Mouse (Mus musculus) 3134 (cell line): ENCODE data around the gene Ctdnep1.
A peak's percentile ranks its signal among the peaks of the same experiment; 100 is the strongest.

Experiments
- DNase-seq: peaks from one replicate; pipeline ENCODE4 v3.0.0-alpha.2; 2011; ENCODE audit warnings: low spot score; ENCODE audit not compliant: insufficient read length; ENCODE audit errors: extremely low read depth

The Ctdnep1 gene

GRCm38 (mm10) chr11:69982225-69982624 is 1.3 kb downstream of the Ctdnep1 start, which contains the start of gene Elp5:
Gene Elp5, minus strand, starts transcription at chr11:69982517.
- no peak for DNase-seq

GRCm38 (mm10) chr11:69982877-69983276 is 1.9 kb downstream of the Ctdnep1 start:
- DNase-seq = no peak

GRCm38 (mm10) chr11:69983377-69983776 is 2.4 kb downstream of the Ctdnep1 start:
- DNase-seq = no peak

- DNase-seq = no peak
Measured at GRCm38 (mm10) chr11:69984431-69984830, 3.5 kb downstream of the Ctdnep1 start.

- no peak for DNase-seq
Measured at GRCm38 (mm10) chr11:69989949-69990348, 9.0 kb downstream of the Ctdnep1 start.

GRCm38 (mm10) chr11:69990850-69991691 is 10.1 kb downstream of the Ctdnep1 start, which contains the start of gene Gabarap:
Gene Gabarap, plus strand, starts transcription at chr11:69991143.
- peak; percentile 94 for DNase-seq

- DNase-seq = no peak
Measured at GRCm38 (mm10) chr11:69991711-69992110, 10.8 kb downstream of the Ctdnep1 start.

GRCm38 (mm10) chr11:69992396-69992795 is 11.4 kb downstream of the Ctdnep1 start:
- DNase-seq = no peak

GRCm38 (mm10) chr11:69992932-69993331 is 12.0 kb downstream of the Ctdnep1 start:
- no peak for DNase-seq

- no peak for DNase-seq
Measured at GRCm38 (mm10) chr11:69994401-69995090, 13.6 kb downstream of the Ctdnep1 start.

- peak; percentile 98 for DNase-seq
Measured at GRCm38 (mm10) chr11:69995391-69995960, 14.5 kb downstream of the Ctdnep1 start, which contains the start of gene Phf23. Gene Phf23, plus strand, starts transcription at chr11:69995777.

- DNase-seq = peak; percentile 73
Measured at GRCm38 (mm10) chr11:69996161-69997061, 15.5 kb downstream of the Ctdnep1 start.

GRCm38 (mm10) chr11:69997070-69997509 is 16.1 kb downstream of the Ctdnep1 start:
- peak; percentile 84 for DNase-seq

- no peak for DNase-seq
Measured at GRCm38 (mm10) chr11:69998567-69999491, 17.9 kb downstream of the Ctdnep1 start.

GRCm38 (mm10) chr11:69999666-70000065 is 18.7 kb downstream of the Ctdnep1 start:
- DNase-seq = no peak

- peak; percentile 100 for DNase-seq
Measured at GRCm38 (mm10) chr11:70000396-70000898, 19.5 kb downstream of the Ctdnep1 start, which contains the start of gene Dvl2. Gene Dvl2, plus strand, starts transcription at chr11:70000595.

- no peak for DNase-seq
Measured at GRCm38 (mm10) chr11:70001159-70001558, 20.2 kb downstream of the Ctdnep1 start.

- peak; percentile 52 for DNase-seq
Measured at GRCm38 (mm10) chr11:70001865-70002264, 20.9 kb downstream of the Ctdnep1 start.

GRCm38 (mm10) chr11:70002471-70002870 is 21.5 kb downstream of the Ctdnep1 start:
- no peak for DNase-seq
